Mouse (Mus musculus) lung, embryonic 14.5 days (tissue): ENCODE measurements around the gene Erc1. TPM values are rescaled to one million over a fixed set of nuclear protein-coding genes. Genes with fewer than 3 reads are reported as not detected.

Experiments used
- ATAC-seq: fragments of 200-750 bp; cut with Nextera tagmentation; 2 replicates; pipeline ENCODE4 v1.8.0; 2017; ENCODE audit warnings: mild to moderate bottlenecking, moderate TSS enrichment, moderate library complexity; ENCODE audit not compliant: insufficient read depth
- DNase-seq: peaks from one replicate; pipeline ENCODE4 v3.0.0-alpha.2; 2015
- H3K27ac ChIP-seq: fragments of 300-500 bp; sonication (generic); 2 replicates; pipeline ENCODE4 v1.5.1; 2014; ENCODE audit warnings: low read depth, mild to moderate bottlenecking, moderate library complexity
- H3K27me3 ChIP-seq: fragments of 300-500 bp; sonication (generic); 2 replicates; pipeline ENCODE4 v1.6.1; 2014; ENCODE audit warnings: low read length, control low read depth; ENCODE audit not compliant: insufficient read depth
- H3K36me3 ChIP-seq: fragments of 300-500 bp; sonication (generic); 2 replicates; pipeline ENCODE4 v1.6.1; 2014; ENCODE audit warnings: control low read depth; ENCODE audit not compliant: insufficient read depth
- H3K4me1 ChIP-seq: fragments of 300-500 bp; sonication (generic); 2 replicates; pipeline ENCODE4 v1.6.1; 2014; ENCODE audit warnings: antibody characterized with exemption, control low read depth; ENCODE audit not compliant: insufficient read depth
- H3K4me2 ChIP-seq: fragments of 300-500 bp; sonication (generic); 2 replicates; pipeline ENCODE4 v1.6.1; 2014; ENCODE audit warnings: mild to moderate bottlenecking
- H3K4me3 ChIP-seq: fragments of 300-500 bp; sonication (generic); 2 replicates; pipeline ENCODE4 v1.5.1; 2014; ENCODE audit warnings: low read depth, low read length
- H3K9ac ChIP-seq: fragments of 300-500 bp; sonication (generic); 2 replicates; pipeline ENCODE4 v1.6.1; 2014
- H3K9me3 ChIP-seq: fragments of 300-500 bp; sonication (generic); 2 replicates; pipeline ENCODE4 v1.6.1; 2016; ENCODE audit warnings: low read depth, low read length, control low read depth
- CTCF ChIP-seq: IDR thresholded peaks from 2 replicates; pipeline ENCODE4 v1.5.1; 2016; ENCODE audit warnings: antibody characterized with exemption, low read depth
- WGBS: fragments of 180-500 bp; shearing (Covaris S2); extraction: QIAGEN DNeasy Blood & Tissue Kit; methylation state at CpG from one replicate; pipeline ENCODE4 v1.1.7; 2014; 5-methylcytosine and 5-hydroxymethylcytosine counted together
- polyA plus RNA-seq: library from polyadenylated mRNA; unstranded; fragments of >200 nt; fragmentation: Nextera tagmentation; extraction: Ambion mirVana; gene quantifications from 2 replicates; pipeline ENCODE4 v1.2.1, GENCODE M21; 2014

Gene Erc1
- polyA plus RNA-seq, 1 experiment from 2014 or later = 27.1 TPM

GRCm38 (mm10) chr6:119712486-119712885, 135.5 kb downstream of the Erc1 start:
- no peak overlapping the region for H3K4me3 ChIP-seq
- ATAC-seq (no peak), DNase-seq (no peak)
- no peaks in the 10 kb centered on the region for H3K9me3 ChIP-seq
- TF ChIP-seq CTCF = no peak
- no peak overlapping the region for H3K27ac ChIP-seq
- WGBS = 74% methylated on average over 1 of the region's 1 CpGs
- no peak overlapping the region for H3K9ac ChIP-seq
- H3K36me3 ChIP-seq = peaks cover 9% of the 10 kb centered on the region; the same call in 1 of the 2 replicates
- no peak overlapping the region for H3K4me2 ChIP-seq
- H3K27me3 ChIP-seq = no peaks in the 10 kb centered on the region
- no peaks in the 10 kb centered on the region for H3K4me1 ChIP-seq

DNA sequence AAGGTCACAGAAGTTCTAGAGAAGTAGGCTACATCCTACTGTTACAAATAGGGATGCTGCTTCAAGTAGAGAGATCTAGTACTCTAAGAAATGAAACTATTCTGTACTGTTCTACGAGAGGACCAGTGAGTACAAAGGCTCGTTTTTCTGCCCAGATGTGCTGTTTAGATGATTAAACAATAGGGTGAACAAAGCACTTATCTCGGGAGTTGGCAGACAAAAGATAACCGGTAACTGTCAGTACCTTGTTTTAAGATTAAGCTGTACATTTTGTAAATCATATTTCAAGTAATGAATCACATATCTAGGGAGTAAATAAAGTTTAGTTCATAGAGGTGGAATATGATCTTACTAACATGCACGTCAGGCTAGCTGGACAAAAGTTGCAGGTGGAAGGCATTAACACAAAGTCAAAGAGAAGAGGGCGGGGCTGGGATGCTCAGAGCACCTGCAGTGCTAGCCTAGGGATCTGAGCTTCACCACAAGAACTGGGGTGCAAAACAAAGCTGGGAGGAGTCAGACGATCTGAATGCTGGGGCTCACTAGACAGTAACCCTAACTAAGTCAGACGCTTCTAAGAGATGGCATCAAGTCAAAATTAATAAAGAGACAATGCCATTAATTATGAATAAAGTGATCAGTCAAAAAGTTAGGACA, 136.2 kb downstream of the Erc1 start:
- WGBS = 67% methylated on average over 8 of the region's 8 CpGs
- H3K9ac ChIP-seq = no peak overlapping the region

GRCm38 (mm10) chr6:119709552-119709951, 138.4 kb downstream of the Erc1 start:
- no peak for ATAC-seq

More for the DNA sequence above, 136.2 kb downstream of the Erc1 start:
- H3K27ac ChIP-seq = no peak overlapping the region
- no peaks in the 10 kb centered on the region for H3K27me3 ChIP-seq
- no peak for DNase-seq
- TF ChIP-seq CTCF = no peak
- no peak overlapping the region for H3K4me2 ChIP-seq
- H3K9me3 ChIP-seq = no peaks in the 10 kb centered on the region
- H3K4me3 ChIP-seq = no peak overlapping the region
- no peak for ATAC-seq
- no peaks in the 10 kb centered on the region for H3K4me1 ChIP-seq
- peaks cover 9% of the 10 kb centered on the region; the same call in 1 of the 2 replicates for H3K36me3 ChIP-seq

DNA sequence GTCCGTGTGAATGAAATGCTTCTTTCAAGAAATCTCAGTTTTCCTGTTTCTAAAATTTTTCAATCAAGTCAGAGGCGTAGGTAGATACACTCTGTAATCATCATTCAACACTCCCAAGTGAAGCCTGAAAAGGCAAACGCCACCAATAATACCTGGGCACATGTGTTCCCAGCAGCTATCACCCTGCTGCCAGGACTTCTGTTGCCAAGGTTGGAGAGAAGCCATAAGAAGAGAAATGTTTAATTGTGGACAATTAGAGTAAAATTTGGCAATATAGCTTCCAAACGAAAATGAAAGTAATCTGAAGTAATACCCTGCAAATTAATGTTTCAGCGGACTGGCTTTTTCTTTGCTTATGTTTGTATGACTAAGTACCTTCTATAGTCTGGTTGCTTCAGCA, 140.1 kb downstream of the Erc1 start:
- Histone ChIP-seq H3K9me3 (no peaks in the 10 kb centered on the region), H3K9ac (no peak overlapping the region), H3K4me3 (no peak overlapping the region), H3K4me1 (0 out of 2 replicates have a peak, but pooled peaks cover 5% of the 10 kb centered on the region), H3K27me3 (no peaks in the 10 kb centered on the region), H3K4me2 (no peak overlapping the region), H3K27ac (no peak overlapping the region), H3K36me3 (0 out of 2 replicates have a peak, but pooled peaks cover 5% of the 10 kb centered on the region)
- no peak for DNase-seq
- WGBS = 78% methylated on average over 5 of the region's 5 CpGs
- no peak for ATAC-seq
- no peak for TF ChIP-seq CTCF

More at GRCm38 (mm10) chr6:119709552-119709951, 138.4 kb downstream of the Erc1 start:
- Histone ChIP-seq H3K9me3 (no peaks in the 10 kb centered on the region), H3K9ac (no peak overlapping the region), H3K27me3 (no peaks in the 10 kb centered on the region), H3K36me3 (peaks cover 9% of the 10 kb centered on the region; the same call in 1 of the 2 replicates), H3K4me1 (0 out of 2 replicates have a peak, but pooled peaks cover 5% of the 10 kb centered on the region), H3K4me3 (no peak overlapping the region), H3K27ac (no peak overlapping the region), H3K4me2 (no peak overlapping the region)
- DNase-seq = peak; percentile 61
- TF ChIP-seq CTCF = peak; percentile 58

- no peak overlapping the region for H3K4me2 ChIP-seq
- H3K9ac ChIP-seq = no peak overlapping the region
- H3K9me3 ChIP-seq = no peaks in the 10 kb centered on the region
- no peak overlapping the region for H3K4me3 ChIP-seq
- WGBS = 56% methylated on average over 2 of the region's 2 CpGs
- ATAC-seq (peak; percentile 75; the same call in 1 of the 2 replicates), DNase-seq (peak; percentile 85)
- 0 out of 2 replicates have a peak, but pooled peaks cover 5% of the 10 kb centered on the region for H3K4me1 ChIP-seq
- no peaks in the 10 kb centered on the region for H3K27me3 ChIP-seq
- no peak for TF ChIP-seq CTCF
- no peaks in the 10 kb centered on the region for H3K36me3 ChIP-seq
- peak overlapping the region; percentile 84 for H3K27ac ChIP-seq
These were observed 143.1 kb downstream of the Erc1 start for GRCm38 (mm10) chr6:119704899-119705298.

- no peaks in the 10 kb centered on the region for H3K4me1 ChIP-seq
- H3K27me3 ChIP-seq = no peaks in the 10 kb centered on the region
- TF ChIP-seq CTCF = no peak
- H3K4me2 ChIP-seq = no peak overlapping the region
- WGBS = 89% methylated on average over 5 of the region's 5 CpGs
- no peak for DNase-seq
- no peak overlapping the region for H3K27ac ChIP-seq
- H3K4me3 ChIP-seq = no peak overlapping the region
- no peaks in the 10 kb centered on the region for H3K9me3 ChIP-seq
- H3K36me3 ChIP-seq = peaks cover 3% of the 10 kb centered on the region; the same call in 1 of the 2 replicates
- no peak for ATAC-seq
- H3K9ac ChIP-seq = no peak overlapping the region
These were observed 155.2 kb downstream of the Erc1 start for GRCm38 (mm10) chr6:119692754-119693153.

DNA sequence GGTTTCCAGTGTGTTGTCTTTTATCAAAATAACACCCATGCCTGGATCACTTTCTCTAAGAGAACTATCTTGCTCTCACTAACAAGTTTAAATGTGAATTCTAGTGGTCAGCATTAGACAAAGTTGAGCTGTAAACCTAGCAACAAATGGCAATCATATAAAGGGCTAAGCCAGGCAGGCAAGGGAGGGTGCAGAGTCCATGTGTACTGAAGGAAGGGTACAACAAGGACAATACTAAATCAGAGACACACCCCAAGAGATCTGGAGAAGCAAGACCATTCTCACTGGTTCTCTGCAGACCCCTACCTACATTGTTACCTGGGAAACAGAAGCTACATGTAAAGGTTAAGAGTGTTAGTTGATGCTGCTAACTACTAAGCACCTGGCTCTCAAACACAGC, 161.5 kb downstream of the Erc1 start:
- DNase-seq (no peak), ATAC-seq (no peak)
- H3K4me3 ChIP-seq = no peak overlapping the region
- H3K9ac ChIP-seq = no peak overlapping the region
- TF ChIP-seq CTCF = no peak
- no peaks in the 10 kb centered on the region for H3K4me1 ChIP-seq
- no peaks in the 10 kb centered on the region for H3K27me3 ChIP-seq
- H3K36me3 ChIP-seq = peaks cover 2% of the 10 kb centered on the region; the same call in 1 of the 2 replicates
- no peak overlapping the region for H3K4me2 ChIP-seq
- no peaks in the 10 kb centered on the region for H3K9me3 ChIP-seq
- H3K27ac ChIP-seq = no peak overlapping the region
